Mouse (Mus musculus): Measurements from ENCODE around the gene Rgs9bp.
"Not testable (repeated sequence)": the region's sequence is repeated elsewhere in the genome, so short reads cannot be mapped to it uniquely, and the experiment has no call there.

Rgs9bp gene

DNA sequence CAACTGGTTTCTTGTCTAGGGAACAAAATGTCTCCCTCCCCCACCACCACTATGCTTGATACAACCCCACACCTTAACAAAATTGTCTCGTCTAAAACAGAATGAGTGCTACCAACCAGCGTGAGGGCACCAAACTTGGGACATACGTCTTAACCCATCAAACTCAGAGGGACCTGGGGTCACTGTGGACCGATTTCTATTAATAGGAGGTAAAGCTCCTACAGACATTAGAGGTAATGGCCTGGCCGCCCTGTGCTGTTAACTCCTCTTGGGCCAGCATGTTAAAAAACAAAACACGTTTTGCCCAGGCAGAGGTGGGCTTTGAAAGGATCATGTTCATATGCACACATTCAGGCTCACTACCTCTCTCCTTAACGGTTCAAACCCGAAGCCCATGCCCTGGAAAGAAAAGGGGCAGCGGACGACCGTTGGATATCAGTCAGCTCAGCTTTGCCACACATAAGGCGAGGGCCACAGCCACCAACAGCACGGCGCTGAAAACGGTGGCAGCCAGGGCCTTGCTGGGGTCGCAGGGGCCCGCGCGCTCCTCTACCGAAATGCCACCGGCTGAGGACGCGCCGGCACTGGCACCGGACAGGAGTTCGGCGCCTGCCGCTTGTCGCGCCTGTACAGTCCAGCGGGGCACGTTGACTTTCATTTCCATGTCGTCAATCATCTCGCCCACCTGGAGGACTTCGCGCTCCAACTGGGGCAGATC lies 1.2 kb downstream of the Rgs9bp start:
- in situ Hi-C loops (cut with MboI; ENCODE audit: low sequenced_read_pairs), result no loop called here

DNA sequence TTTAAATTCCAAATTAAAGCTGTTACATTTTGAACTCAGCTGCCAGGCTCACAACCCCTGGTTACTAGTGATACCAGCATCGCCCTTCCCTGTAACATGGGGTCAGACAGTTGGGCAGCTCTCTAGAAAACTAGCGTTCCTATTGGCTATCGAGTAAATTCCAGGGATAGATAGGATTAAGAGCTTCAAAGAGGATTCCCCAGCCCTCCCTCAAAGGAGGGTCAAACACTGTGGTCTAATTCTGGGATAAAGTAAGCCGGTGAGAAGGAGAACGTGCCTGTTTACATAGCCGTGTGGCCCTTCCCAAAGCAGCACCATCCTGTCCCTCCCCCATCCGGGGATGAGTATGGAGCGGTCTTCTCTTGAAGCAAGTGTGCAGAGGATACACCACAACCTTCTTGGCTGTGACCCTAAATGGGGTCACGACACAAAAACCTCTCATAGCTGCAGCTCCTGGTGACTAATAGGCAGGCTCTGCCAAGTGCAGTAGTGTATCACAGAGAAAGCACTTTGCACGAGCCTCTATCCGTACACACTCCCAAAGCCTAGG lies 1.8 kb downstream of the Rgs9bp start:
- in situ Hi-C loops (cut with MboI; ENCODE audit: low sequenced_read_pairs), result no loop called here

DNA sequence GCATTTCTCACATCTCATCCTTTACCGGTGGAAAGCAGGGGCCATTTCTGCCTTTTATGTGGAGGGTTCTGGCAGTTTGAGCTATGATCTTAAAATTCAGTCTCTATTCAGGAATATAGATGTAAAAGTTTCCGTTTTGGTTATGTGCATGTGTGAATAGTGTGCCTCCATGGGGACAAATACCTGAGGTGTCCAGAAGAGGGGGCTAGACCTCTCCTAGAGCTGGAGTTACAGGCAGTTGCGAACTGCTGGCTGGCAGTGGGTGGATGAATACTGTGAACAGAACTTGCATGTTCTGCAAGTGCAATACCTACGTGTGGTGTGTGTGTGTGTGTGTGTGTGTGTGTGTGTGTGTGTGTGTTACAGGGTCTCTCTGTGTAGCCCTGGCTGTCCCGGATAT lies 2.7 kb downstream of the Rgs9bp start:
- in situ Hi-C loops (cut with MboI; ENCODE audit: low sequenced_read_pairs), result no loop called here

DNA sequence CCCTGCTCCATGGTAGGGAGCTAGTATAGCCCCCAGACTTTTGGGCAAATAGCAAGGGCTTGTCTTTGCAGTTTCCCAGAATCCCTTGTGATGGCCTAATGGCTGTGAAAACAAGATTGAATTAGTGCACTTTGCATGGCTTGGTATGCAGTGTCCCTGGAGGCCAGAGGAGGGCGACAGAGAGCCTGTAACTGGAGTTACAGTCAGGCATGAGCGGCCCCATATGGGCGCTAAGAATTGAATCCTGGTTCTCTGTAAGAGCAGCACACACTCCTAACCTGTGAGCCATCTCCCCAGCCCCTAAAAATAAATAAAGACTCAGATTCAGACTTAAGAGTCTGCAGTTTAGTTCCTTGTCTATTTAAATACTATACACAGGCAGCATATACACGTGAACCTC lies 5.5 kb downstream of the Rgs9bp start:
- in situ Hi-C loops (cut with MboI; ENCODE audit: low sequenced_read_pairs), result no loop called here

DNA sequence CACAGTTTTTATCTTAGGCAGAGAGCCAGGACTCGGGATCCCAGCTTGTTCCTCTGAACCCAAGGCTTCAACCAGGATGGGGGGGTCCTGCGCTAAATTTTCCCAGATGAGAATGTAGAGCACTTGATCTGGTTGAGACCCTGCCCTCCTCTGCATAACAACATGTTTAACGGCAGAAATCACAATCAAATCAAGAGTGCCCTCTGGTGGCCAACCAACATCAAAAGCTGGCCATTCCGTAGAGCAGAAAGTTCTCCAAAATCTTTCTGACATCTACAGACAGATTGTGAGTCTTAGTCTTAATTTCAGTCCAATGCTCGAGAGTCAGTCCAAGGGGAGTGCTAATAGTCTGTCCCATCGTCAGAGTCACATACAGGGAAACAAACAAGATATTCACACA lies 14.5 kb downstream of the Rgs9bp start:
- in situ Hi-C loops (cut with MboI; ENCODE audit: low sequenced_read_pairs), result not testable (repeated sequence)

DNA sequence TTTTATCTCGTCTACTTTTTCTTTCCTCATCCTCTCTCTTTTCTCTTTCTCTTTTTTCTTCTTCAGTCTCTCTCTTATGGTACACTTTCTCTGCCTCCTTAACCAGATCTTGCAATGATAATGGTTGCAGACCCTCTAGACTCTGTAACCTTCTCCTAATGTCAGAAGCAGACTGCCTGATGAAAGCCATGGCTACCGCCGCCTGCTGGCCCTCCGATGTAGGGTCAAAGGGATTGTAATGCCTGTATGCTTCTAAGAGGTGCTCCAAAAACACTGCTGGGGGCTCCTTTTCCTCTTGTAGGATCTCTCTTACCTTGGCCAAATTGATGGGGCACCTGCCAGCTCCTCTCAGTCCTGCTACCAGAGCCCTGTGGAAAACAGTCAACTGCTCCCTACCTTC lies 15.7 kb downstream of the Rgs9bp start:
- in situ Hi-C loops (cut with MboI; ENCODE audit: low sequenced_read_pairs), result not testable (repeated sequence)

DNA sequence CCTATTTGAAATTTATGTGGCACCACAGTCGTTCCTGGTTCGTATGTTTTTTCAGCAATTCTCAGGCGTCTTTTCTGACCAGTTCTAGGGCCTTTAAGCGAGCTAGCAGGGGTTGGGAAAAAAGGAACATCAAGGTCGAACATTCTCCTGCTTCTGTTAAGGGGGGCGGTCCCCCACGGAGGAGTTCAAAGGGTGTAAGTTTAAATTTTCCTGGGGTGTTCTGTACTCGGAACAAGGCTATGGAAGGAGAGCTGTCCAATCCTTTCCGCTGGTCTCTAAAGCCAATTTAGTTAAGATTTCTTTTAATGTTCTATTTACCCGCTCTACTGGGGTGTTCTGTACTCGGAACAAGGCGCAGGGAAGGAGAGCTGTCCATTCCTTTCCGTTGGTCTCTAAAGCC lies 19.4 kb downstream of the Rgs9bp start:
- in situ Hi-C loops (cut with MboI; ENCODE audit: low sequenced_read_pairs), result not testable (repeated sequence)

DNA sequence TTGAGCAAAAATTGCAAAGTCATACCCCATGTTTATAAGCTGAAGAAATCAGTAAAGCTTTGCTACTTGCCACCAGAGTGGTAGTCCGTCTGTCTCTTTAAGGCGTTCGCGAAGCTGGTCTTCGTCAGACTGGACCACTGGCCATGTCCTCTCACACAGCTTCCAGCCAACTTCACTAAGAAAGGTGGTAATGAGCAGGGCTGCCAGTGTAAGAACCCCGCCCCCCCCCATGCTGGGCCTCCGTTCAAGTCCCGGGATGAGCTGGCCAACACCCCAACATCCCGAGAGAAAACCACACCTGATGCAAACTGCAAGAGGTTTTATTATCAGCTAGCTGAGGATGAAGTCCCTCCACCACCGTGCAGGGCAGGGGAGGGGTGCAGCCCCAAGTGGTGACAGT lies 20.5 kb downstream of the Rgs9bp start:
- in situ Hi-C loops (cut with MboI; ENCODE audit: low sequenced_read_pairs), result not testable (repeated sequence)

DNA sequence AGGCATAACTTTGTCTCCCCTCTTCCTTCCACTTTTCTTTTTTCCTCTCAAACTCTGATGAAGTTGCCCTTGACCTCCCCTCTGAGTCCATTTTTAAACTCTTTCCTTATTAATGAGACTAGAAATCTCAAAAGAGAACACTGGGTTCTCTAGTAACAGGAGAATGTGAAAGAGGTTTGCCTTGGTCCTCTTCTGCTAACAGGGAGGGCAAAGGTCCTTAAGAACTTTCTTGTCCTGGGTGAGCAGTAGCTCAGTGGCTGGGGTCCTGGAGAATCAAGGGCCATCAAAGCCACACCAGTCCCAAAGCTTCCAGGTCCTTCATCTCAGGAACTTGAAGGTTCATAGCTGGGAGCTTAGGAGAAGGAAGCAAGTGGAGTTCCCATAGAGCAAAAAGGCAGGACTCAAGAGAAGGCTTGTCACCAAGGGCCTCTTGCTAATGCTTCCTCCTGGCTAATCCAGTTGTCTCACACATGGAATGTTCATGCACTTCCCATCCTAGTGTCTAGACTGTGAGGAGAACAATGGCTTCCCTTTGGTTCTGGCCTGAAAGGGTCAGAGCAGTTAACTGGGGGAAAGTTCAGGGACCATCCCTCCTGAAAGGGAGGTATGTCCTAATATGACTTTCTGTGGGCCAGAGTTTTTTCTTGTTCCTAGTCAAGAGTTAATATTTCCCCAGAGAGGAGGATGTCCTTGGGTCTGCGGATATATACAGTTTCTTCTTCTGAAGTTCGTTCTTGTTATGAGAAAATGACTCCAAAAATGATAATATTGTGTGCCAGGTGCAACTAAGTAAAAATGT lies 21.1 kb downstream of the Rgs9bp start:
- in situ Hi-C loops (cut with MboI; ENCODE audit: low sequenced_read_pairs), result no loop called here

DNA sequence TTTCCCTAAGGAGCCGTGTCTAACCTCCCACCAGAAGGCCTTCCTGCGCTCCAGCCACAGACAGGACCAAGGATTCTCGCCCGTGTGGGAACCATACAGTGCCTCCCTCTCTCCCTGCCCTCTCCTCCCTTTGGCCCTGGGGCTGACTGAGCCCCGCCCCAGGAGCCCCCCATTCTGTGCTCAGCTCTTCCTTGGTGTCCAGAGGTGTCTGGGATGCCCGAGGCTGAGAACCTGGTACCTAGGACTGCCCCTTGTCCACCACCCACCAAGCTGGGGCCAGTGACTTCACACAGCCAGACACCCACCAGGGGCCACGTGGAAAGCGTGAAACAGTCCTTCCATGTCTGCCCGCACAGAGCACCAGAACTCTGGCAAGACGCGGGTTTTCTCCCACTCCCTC lies 22.3 kb downstream of the Rgs9bp start:
- in situ Hi-C loops (cut with MboI; ENCODE audit: low sequenced_read_pairs), result no loop called here

DNA sequence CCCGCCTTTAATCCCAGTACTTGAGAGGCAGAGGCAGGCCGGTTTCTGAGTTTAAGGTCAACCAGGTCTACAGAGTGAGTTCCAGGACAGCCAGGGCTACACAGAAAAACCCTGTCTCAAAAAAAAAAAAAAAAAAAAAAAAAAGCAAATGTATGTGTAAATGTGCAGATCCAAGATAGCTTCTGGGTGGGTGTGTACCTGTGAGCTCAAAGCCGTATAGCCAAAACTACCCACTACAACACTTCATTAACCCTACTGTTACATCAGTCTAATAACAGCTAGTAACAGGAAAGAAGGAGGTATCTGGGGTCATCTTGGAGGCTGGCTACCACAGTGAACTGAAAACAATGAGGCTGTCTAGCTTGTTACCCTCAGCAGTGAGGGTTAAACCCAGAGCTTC lies 25.5 kb downstream of the Rgs9bp start:
- in situ Hi-C loops (cut with MboI; ENCODE audit: low sequenced_read_pairs), result no loop called here

DNA sequence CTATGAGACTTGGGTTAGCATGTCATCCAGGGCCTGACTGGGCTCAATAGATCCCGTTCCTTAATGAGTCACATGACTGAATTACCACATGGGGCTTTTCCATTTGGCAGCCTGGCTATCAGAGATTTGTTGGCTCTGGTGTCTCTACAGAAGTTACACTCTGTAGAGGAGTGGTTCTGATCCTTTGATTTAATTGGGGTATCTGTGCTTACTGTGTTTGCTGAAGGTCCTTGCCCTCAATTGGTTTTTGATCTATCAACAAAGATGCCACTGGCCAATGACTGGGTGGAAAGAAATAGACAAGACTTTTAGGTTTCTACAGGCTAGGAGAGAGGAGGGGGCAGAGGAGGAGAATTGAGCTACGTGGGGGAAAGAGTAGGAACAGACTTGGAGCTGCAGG lies 26.7 kb downstream of the Rgs9bp start:
- in situ Hi-C loops (cut with MboI; ENCODE audit: low sequenced_read_pairs), result no loop called here

DNA sequence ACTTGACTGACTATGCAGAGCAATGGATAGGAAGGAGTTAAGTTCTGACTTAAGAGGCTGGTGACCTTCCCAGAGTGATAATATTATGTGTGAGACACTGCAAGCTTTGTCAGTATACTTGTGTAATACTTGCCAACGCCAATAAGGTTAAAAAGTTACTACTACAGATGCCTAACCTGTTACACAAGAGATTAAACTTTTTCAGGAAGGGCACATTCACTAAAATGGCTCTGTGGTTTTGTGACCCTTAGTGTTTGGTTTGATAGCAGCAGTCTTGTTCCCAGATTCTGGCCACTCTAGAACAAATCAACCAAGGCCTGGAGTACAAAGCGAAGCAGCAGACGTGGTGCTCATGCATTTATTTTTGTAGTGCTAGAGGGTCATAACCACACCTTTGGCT lies 27.8 kb downstream of the Rgs9bp start:
- in situ Hi-C loops (cut with MboI; ENCODE audit: low sequenced_read_pairs), result no loop called here

DNA sequence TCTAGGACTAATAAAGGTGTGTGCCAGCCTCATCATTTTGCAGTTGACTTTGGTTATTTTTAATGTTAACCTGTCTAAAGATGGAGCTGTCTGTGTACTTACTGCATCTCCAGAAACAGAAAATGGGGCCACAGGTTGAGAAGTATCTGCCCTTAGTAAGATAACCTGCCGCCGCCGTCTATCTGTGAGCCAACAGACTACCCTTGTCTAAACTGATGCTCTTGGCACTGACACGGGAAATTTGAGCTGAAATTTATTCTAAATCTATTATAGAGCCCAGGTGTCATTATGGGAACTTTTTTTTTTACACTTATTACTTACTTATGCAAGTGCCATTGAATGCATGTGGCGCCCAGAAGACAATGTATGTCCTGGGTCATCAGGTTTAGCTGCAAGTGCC lies 28.5 kb downstream of the Rgs9bp start:
- in situ Hi-C loops (cut with MboI; ENCODE audit: low sequenced_read_pairs), result no loop called here

DNA sequence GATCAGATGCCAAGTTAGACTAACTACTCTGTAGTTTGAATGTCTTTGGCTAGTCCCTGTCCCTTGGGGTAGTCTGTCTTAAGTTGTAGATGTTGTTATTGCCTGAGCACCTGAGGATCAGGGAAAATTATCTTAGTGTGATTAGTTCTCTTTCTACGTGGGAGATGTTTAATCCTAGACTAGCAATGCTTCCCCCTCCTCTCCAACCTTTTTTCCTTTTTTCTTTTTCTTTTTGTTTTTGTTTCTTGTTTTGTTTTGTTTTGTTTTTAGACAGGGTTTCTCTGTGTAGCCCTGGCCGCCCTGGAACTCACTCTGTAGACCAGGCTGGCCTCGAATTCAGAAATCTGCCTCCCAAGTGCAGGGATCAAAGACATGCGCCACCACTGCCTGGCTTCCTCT lies 29.2 kb downstream of the Rgs9bp start, which contains the start of gene Nudt19:
Nudt19 (minus strand) TSS at position 100 of the 399 bp plus-strand sequence.
- in situ Hi-C loops (cut with MboI; ENCODE audit: low sequenced_read_pairs), result no loop called here

DNA sequence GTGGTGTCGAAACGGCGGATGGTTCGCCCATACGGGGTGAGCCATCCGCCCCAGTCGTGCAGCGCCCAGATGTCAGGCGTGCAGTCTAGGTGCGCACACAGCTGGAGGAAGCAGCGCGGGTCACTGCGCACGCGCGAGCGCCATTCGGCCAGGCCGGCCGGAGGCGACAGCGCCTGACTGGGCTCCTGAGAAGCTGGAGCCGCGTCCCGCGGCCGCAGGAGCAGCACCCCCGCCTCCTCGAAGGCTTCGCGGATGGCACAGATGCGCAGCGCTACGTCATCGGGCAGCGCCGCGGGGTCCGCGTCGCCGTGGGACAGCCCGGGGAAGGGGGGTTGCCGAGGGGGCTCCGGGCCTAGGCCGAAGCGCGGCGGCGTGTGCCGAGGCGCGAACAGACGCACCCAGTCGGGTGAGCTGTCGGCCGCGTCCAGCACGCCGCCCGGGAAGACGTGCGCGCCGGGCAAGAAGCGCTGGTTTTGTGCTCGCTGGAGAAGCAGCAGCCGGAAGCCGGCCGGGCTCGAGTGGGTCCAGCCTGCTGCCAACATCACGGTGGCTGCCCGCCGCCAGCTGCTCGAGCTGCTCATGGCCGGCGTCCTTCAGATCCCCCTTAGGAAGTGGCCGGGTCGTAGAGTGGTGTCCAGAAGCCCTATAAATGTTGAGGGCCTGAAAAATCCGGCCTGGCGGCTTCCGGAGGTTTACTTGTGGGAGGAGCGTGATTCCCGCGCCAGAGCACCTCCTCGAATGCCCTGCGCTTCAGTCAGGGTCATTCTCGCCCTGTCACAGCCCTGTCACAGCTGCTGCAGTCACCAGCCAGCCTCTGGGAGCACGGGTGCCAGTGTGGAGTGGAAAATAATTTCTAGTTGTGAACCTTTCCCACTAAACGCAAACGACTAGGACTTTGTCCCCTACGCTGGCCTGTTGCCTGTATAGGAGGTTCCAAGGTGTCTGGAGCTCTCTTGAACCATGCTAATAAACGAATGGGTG lies 29.9 kb downstream of the Rgs9bp start:
- in situ Hi-C loops (cut with MboI; ENCODE audit: low sequenced_read_pairs), result no loop called here

DNA sequence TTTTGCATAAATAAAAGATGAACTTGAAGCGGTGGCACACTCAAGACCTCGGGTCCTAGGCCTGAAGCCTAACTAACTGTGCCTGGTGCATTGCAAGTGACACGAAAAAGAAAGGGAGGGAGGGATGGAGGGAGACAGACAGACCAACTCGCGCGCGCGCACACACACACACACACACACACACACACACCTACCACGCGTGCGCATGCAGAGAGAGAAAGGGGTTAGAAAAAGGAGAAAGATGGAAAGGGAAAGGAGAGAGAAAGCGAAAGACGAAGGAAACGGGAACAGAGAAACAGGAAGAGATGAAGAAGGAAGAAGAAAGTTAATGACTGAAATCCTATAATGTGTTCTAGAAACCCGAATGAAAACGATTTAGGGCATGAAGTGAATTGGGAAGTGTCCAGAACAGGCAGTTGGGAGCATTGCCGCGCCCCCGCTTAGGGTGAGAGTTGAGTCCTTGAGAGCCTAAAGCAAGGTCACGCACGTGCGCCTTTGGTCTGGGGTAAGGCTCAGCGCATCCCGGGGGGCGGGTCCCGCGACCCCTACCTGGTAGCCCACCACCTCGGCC lies 30.7 kb downstream of the Rgs9bp start:
- in situ Hi-C loops (cut with MboI; ENCODE audit: low sequenced_read_pairs), result no loop called here

DNA sequence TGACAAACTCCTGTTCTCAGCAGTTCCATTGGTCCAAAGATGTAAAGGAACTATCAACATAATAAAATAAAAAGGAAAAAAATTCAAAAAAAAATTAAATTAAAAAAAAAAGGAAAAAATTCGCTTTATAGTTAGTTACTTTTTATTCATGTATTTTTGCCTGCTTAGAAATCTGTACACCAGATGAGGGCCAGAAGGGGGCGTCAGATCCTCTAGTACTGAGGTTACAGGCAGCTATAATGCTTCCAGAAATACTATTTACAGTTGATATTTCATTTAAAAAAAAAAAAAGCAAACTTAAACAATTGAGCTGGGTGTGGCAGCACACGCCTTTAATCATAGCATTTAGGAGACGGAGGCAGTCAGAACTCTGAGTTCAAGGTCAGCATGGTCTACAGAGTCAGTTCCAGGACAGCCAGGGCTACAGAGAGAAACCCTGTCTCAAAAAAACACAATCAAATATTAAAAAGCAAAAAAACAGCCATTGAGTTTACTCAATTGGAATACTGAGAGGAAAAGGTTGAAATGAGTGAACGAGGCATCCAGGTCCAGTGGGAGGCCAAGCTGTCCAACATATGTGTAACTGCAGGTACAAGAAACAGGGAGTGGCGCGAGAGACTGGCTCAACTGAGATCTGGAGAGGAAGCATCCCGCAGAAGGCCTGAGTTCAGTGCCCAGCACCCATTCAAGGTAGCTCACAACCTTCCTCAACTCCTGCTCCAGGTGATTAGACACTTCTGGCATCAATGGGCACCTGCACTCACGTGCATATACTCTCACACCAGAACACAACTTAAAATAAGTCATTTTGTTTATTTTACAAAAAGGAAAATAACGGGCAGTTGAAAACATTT lies 31.4 kb downstream of the Rgs9bp start:
- in situ Hi-C loops (cut with MboI; ENCODE audit: low sequenced_read_pairs), result no loop called here

DNA sequence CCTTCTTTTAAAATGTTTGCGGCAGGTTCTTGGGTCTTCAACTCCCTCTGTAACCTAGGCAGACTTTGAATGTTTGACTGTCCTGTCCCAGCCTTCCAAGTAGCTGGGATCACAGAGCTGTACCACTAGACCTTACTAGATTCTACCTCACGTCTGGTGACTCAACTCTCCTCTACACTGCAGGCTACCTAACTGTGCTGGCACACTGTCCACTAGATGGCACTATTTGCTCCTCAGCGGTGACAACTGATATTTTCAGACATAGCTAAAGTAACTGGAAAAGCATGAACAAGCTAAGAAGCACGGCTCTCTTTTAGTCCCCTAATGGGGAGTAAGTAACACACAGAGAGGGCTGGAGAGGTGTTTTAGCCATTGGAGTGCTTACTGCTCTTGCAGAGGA lies 39.5 kb downstream of the Rgs9bp start:
- in situ Hi-C loops (cut with MboI; ENCODE audit: low sequenced_read_pairs), result no loop called here

DNA sequence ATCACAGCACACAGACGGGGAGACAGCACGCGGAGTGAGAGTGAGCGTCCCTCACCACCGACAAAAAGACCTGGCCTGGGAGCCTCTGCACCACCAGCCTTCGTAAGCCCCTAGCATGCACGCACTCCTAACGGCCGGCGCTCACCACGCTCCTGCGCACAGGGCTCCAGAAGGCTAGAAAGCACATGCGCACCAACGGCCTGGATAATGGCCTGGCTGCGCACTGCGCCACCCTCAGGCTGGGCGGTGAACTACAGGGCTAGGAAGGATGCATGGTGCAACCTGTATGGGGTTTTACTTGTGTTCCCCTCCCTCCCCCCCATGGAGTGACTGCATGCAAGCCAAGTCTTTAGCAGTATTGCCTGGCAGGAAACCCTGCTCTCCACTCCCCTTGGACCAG lies 47.8 kb downstream of the Rgs9bp start, which contains the start of gene Tdrd12:
Tdrd12 (minus strand) TSS at position 184 of the 400 bp plus-strand sequence.
- in situ Hi-C loops (cut with MboI; ENCODE audit: low sequenced_read_pairs), result no loop called here
